ENCODE assay signal across 19 mouse cellular contexts in the genomic region with DNA sequence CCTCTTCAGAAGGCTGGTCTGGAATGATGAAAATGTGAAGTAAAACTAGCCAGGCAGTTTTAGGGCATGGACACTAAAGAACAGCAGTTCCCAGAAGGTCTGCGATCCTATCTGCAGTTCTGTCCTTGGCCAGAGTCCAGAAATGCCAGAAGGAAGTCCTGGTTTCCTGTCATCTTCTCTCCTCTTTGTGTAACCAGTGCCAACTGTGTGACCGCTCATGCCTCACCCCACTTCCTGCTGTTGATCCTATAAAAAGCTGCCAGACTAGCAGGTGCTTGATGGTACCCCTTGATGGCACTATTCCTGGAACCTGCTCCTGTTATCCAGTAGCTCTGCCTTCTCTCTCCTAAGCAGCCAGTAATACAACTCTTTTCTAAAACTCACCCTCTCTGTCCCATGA. TPM values are rescaled to one million over a fixed set of nuclear protein-coding genes. Genes with fewer than 3 reads are reported as not detected.
A peak's percentile ranks its signal among the peaks of the same experiment; 100 is the strongest.
DNase-seq lines count a peak whose midpoint lies in the region; ATAC-seq and TF ChIP-seq lines count a peak whose summit lies in the region.
"Had no signal": no experiment of that assay in that cellular context is flagged by ENCODE, and none has a peak within 500 bp of the region (broad histone marks: within the 10 kb centered on the region; RNA-seq: fewer than 3 reads in every experiment).

No protein-coding gene starts in this region.

- no peak overlapping the region for H3K4me3 ChIP-seq in bone marrow macrophage, adult 2 months (ENCODE audit: insufficient read depth, low read length)
- H3K4me3 ChIP-seq: embryonic facial prominence, embryonic 15.5 days; forebrain, embryonic 13.5 days; heart, embryonic 13.5 days; hindbrain, embryonic 15.5 days; kidney, embryonic 15.5 days; lung, embryonic 15.5 days had no signal

- peaks cover 32% of the 10 kb centered on the region for H3K4me1 ChIP-seq in bone marrow macrophage, adult 2 months (ENCODE audit: control insufficient read depth, insufficient read depth, low read length)
- H3K4me1 ChIP-seq: embryonic facial prominence, embryonic 15.5 days; forebrain, embryonic 13.5 days; heart, embryonic 13.5 days; hindbrain, embryonic 15.5 days; kidney, embryonic 15.5 days; lung, embryonic 15.5 days had no signal

- no peak for TF ChIP-seq POLR2A in bone marrow macrophage, adult 2 months (IDR thresholded peaks at IDR 0.05; ENCODE audit: borderline replicate concordance, low read depth, low read length)

- no peak for TF ChIP-seq CTCF in bone marrow macrophage, adult 2 months (IDR thresholded peaks at IDR 0.05; ENCODE audit: low read depth, low read length)

- H3K27ac ChIP-seq in bone marrow macrophage, adult 2 months (ENCODE audit: insufficient read depth, low read depth, low read length) = peak overlapping the region; percentile 37
- H3K27ac ChIP-seq: embryonic facial prominence, embryonic 15.5 days; forebrain, embryonic 13.5 days; heart, embryonic 13.5 days; hindbrain, embryonic 15.5 days; kidney, embryonic 15.5 days; lung, embryonic 15.5 days had no signal

- intact Hi-C loops in left cerebral cortex, postnatal 4 days (cut with DNase I) = no loop called here

- ATAC-seq in megakaryocyte progenitor cell, adult 5-6 weeks (replicated peaks; ENCODE audit: poor library complexity) = peak; percentile 51
- ATAC-seq: forebrain, embryonic 13.5 days; midbrain, embryonic 16.5 days had no signal

- peak; percentile 20 for DNase-seq in left cerebral cortex, postnatal 4 days
- DNase-seq in left cerebral cortex, adult 11 months (ENCODE audit: low spot score) = no peak
- peak; percentile 67 to 69 for DNase-seq in cerebellum, postnatal 14 days
- no peak for DNase-seq in testis, postnatal 14 days (ENCODE audit: low spot score)
- DNase-seq in heart, adult 11 months = no peak
- DNase-seq: adrenal gland, postnatal 10 days; gastrocnemius, postnatal 14 days; right cerebral cortex, adult 18-20 months had no signal

RNA-seq across cellular contexts. Expression of a gene that starts 3.2 kb away (rescaled TPM):
- not detected for total RNA-seq in left cerebral cortex, postnatal 4 days (2021)
- polyA plus RNA-seq in bone marrow macrophage, adult 2 months (2012; ENCODE audit: insufficient read depth, insufficient read length, missing spikeins) = not detected in 2 replicates
- 422 and 485 TPM in 2 replicates for total RNA-seq in megakaryocyte progenitor cell, adult 5-6 weeks (2015)
- 323 and 389 TPM in 2 replicates for total RNA-seq in megakaryocyte progenitor cell, adult 5-6 weeks (2017)
- total RNA-seq: gastrocnemius, postnatal 14 days; left cerebral cortex, adult 18-20 months had no signal
- polyA plus RNA-seq: neural tube, embryonic 14.5 days had no signal

RNA-seq across cellular contexts. Expression of a gene that starts 41.3 kb away (rescaled TPM):
- total RNA-seq in left cerebral cortex, postnatal 4 days (2021) = 10 to 100 TPM; 29.1 to 37.9 TPM
- 21.4 and 22.1 TPM in 2 replicates for polyA plus RNA-seq in bone marrow macrophage, adult 2 months (2012; ENCODE audit: insufficient read depth, insufficient read length, missing spikeins)
- 33.7 and 36.6 TPM in 2 replicates for total RNA-seq in megakaryocyte progenitor cell, adult 5-6 weeks (2015)
- total RNA-seq in megakaryocyte progenitor cell, adult 5-6 weeks (2017) = 71.2 and 73.6 TPM in 2 replicates

Comparison
In these comparisons a context has a peak if more than half of its experiments do, and no peak if none do; other contexts are left out.
1. DNase-seq: peak in left cerebral cortex, postnatal 4 days (single experiment) and cerebellum, postnatal 14 days (2 of 2); none in left cerebral cortex, adult 11 months (single experiment), testis, postnatal 14 days (single experiment) and heart, adult 11 months (single experiment).
2. RNA of a gene that starts 3.2 kb away (total RNA-seq): 323 to 485 TPM in megakaryocyte progenitor cell, adult 5-6 weeks; not detected in left cerebral cortex, postnatal 4 days; every median in the first group is over 100 times any median in the second.